Mouse (Mus musculus) liver, postnatal 0 days (tissue): ENCODE measurements around the gene Dnajb11. TPM values are rescaled to one million over a fixed set of nuclear protein-coding genes. Genes with fewer than 3 reads are reported as not detected.

ENCODE experiments used
- ATAC-seq: fragments of 200-750 bp; cut with Nextera tagmentation; 2 replicates; pipeline ENCODE4 v1.8.0; 2017; ENCODE audit warnings: mild to moderate bottlenecking, moderate library complexity
- DNase-seq: peaks from one replicate; pipeline ENCODE4 v3.0.0-alpha.2; 2016
- H3K27ac ChIP-seq: fragments of 300-500 bp; sonication (generic); 2 replicates; pipeline ENCODE4 v1.5.1; 2014; ENCODE audit warnings: antibody characterized with exemption, moderate library complexity, mild to moderate bottlenecking, low read depth
- H3K27me3 ChIP-seq: fragments of 300-500 bp; sonication (generic); 2 replicates; pipeline ENCODE4 v1.6.1; 2014; ENCODE audit warnings: low read length, control low read depth, mixed read lengths; ENCODE audit not compliant: insufficient read depth
- H3K36me3 ChIP-seq: fragments of 300-500 bp; sonication (generic); replicated peaks from 2 replicates; pipeline ENCODE4 v1.6.1; 2014; ENCODE audit warnings: mild to moderate bottlenecking, control low read depth, low read length, moderate library complexity, mixed read lengths; ENCODE audit not compliant: insufficient read depth
- H3K4me1 ChIP-seq: fragments of 300-500 bp; sonication (generic); 2 replicates; pipeline ENCODE4 v1.6.1; 2014; ENCODE audit warnings: antibody characterized with exemption, mild to moderate bottlenecking, control low read depth; ENCODE audit not compliant: insufficient read depth
- H3K4me2 ChIP-seq: fragments of 300-500 bp; sonication (generic); 2 replicates; pipeline ENCODE4 v1.6.1; 2014; ENCODE audit warnings: low read depth, mild to moderate bottlenecking, low read length, moderate library complexity, mixed read lengths
- H3K4me3 ChIP-seq: fragments of 300-500 bp; sonication (generic); 2 replicates; pipeline ENCODE4 v1.5.1; 2014; ENCODE audit warnings: low read depth, low read length
- H3K9ac ChIP-seq: fragments of 300-500 bp; sonication (generic); replicated peaks from 2 replicates; pipeline ENCODE4 v1.6.1; 2014; ENCODE audit warnings: mild to moderate bottlenecking, moderate library complexity
- H3K9me3 ChIP-seq: fragments of 300-500 bp; sonication (generic); 2 replicates; pipeline ENCODE4 v1.6.1; 2016; ENCODE audit warnings: mild to moderate bottlenecking, control low read depth, low read length, mixed read lengths
- CTCF ChIP-seq: sonication (generic); IDR thresholded peaks from 2 replicates; pipeline ENCODE4 v1.5.1; 2016; ENCODE audit warnings: antibody characterized with exemption, low read depth
- EP300 ChIP-seq: IDR thresholded peaks from 2 replicates; pipeline ENCODE4 v1.6.1; 2016; ENCODE audit warnings: antibody characterized with exemption, low read depth, mild to moderate bottlenecking
- WGBS: fragments of 180-500 bp; shearing (Covaris S2); extraction: QIAGEN DNeasy Blood & Tissue Kit; methylation state at CpG from one replicate; pipeline ENCODE4 v1.1.7; 2014; ENCODE audit not compliant: insufficient replicate concordance; 5-methylcytosine and 5-hydroxymethylcytosine counted together
- polyA plus RNA-seq: library from polyadenylated mRNA; unstranded; fragments of >200 nt; fragmentation: Nextera tagmentation; extraction: Ambion mirVana; gene quantifications from 2 replicates; pipeline ENCODE4 v1.2.1, GENCODE M21; 2015

Gene Dnajb11
- polyA plus RNA-seq, 1 experiment from 2014 or later, result 48.9 TPM

DNA sequence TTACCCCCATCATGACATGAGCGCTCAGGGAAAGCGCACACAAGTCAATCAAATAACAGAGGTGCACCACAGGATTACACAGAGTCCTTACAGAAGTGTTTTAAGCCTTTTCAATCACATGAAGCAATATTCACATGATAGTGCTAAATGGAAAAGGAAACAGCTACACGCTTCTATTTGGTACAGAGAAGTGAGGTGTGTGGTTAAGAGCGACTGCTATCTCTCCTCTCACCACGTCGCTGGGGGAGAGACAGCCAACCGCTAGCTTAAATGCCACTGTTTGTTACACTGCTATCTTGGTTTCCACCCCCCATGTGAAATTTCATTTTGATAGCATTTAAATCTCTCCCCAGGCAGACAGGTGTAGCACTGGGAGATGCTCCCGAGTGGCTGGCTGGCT is 32.1 kb downstream of the Dnajb11 start:
- H3K4me1 ChIP-seq, result peaks cover 23% of the 10 kb centered on the region
- no peaks in the 10 kb centered on the region for H3K27me3 ChIP-seq
- H3K9ac ChIP-seq, result peak overlapping the region; percentile 47; the same call in 1 of the 2 replicates
- no peaks in the 10 kb centered on the region for H3K9me3 ChIP-seq
- TF ChIP-seq EP300 (no peak), CTCF (no peak)
- DNase-seq (no peak), ATAC-seq (no peak)
- no peaks in the 10 kb centered on the region for H3K36me3 ChIP-seq
- no peak overlapping the region for H3K4me3 ChIP-seq
- WGBS, result 61% methylated on average over 8 of the region's 8 CpGs
- H3K27ac ChIP-seq, result peak overlapping the region; percentile 98
- no peak overlapping the region for H3K4me2 ChIP-seq

DNA sequence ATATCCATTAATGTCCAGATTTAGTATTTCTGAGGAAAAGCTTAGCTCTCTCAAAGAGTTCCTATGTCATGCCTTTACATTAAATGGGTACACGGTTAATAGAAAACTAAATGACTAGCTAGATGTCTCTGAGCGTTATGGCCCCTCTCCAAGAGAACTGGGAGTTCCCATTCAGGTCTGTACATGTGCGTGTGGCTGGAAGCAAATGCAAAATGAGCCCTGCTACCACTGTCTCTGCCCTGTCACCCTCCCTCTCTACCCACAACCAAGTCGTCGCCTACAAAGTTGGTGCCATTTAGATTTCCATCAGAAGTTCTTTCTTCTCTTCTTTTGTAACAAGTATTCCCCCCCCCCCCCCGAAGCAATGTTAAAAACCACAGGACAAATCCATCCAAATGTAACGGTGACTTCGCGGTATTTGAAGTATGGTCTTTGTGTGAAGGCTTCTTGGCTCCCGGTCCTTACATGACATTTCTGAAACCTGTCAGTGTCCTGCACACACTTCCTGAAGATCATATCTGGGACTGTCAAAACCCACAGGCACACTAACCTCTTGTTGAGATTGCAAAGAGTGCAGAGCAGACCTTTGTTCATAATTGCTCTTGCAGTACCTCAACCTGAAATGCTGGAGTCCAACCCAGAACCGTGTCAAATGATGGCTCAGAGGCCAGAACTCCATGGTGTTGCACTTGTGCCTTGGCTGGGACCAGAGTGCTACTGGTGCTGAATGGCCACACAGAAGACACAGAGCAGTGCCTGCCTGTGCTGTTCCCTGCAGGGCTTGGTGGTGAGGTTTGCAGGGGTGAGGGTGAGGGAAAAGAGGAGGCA is 33.3 kb downstream of the Dnajb11 start, which contains the start of gene Ahsg:
Ahsg (plus strand) TSS at position 595 of the 828 bp plus-strand sequence.
- peaks cover 17% of the 10 kb centered on the region for H3K4me1 ChIP-seq
- H3K36me3 ChIP-seq, result no peaks in the 10 kb centered on the region; the same call in 1 of the 2 replicates
- peak within 1 kb of the TSS; percentile 34 for H3K4me3 ChIP-seq
- peak within 1 kb of the TSS; percentile 57 for H3K9ac ChIP-seq
- ATAC-seq (peak; percentile 9), DNase-seq (no peak)
- peak within 1 kb of the TSS; percentile 55 for H3K4me2 ChIP-seq
- peak within 1 kb of the TSS; percentile 98 for H3K27ac ChIP-seq
- no peak for TF ChIP-seq CTCF
- TF ChIP-seq EP300, result no peak
- no peaks in the 10 kb centered on the region for H3K27me3 ChIP-seq
- 33% methylated on average over 11 of the region's 11 CpGs for WGBS
- H3K9me3 ChIP-seq, result no peaks in the 10 kb centered on the region

DNA sequence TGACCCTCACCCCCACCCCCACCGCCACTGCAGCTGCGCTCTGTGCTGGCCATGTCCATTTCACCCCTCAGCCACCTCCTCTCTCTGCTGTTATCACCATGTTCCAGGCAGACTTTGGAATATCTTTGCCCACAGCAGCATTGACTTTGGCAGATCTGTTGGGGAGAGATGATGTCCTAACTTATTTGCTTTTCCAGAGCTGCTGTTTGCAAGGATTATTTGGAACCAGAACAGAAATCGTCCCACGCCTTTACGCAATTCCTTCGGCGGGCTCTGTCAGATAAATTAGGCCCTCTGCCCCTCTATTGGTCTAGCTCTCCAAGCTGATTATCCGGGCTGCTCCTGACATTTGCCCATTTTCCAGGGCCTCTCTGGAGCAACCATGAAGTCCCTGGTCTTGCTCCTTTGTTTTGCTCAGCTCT is 34.1 kb downstream of the Dnajb11 start:
- Histone ChIP-seq H3K4me3 (peak overlapping the region; percentile 34), H3K4me2 (peak overlapping the region; percentile 55), H3K36me3 (no peaks in the 10 kb centered on the region; the same call in 1 of the 2 replicates), H3K27ac (peak overlapping the region; percentile 98), H3K9me3 (no peaks in the 10 kb centered on the region), H3K27me3 (no peaks in the 10 kb centered on the region), H3K9ac (peak overlapping the region; percentile 57), H3K4me1 (peaks cover 15% of the 10 kb centered on the region)
- peak; percentile 89 for TF ChIP-seq EP300
- TF ChIP-seq CTCF, result no peak
- ATAC-seq (peak; percentile 79), DNase-seq (peak; percentile 73)
- WGBS, result 57% methylated on average over 8 of the region's 8 CpGs

DNA sequence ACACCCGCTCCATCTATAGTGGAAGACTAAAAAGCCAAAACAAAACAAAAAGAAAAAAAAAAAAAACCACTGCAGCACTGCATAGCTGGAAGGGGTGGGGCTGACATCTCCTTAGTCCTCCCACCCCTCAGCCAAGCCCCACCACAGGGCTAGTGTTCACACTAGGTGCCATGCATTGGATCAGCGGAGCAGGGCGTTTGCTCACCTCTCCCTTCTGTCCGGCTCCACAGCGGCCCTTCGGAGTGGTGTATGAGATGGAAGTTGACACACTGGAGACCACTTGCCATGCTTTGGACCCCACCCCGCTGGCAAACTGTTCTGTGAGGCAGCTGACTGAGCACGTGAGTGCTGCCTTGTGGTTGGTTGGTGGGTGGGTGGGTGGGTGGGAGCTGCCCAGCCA is 36.5 kb downstream of the Dnajb11 start:
- no peak overlapping the region for H3K4me2 ChIP-seq
- H3K4me1 ChIP-seq, result peaks cover 15% of the 10 kb centered on the region
- DNase-seq (peak; percentile 73), ATAC-seq (peak; percentile 7; the same call in 1 of the 2 replicates)
- no peak for TF ChIP-seq EP300
- TF ChIP-seq CTCF, result no peak
- no peak overlapping the region for H3K4me3 ChIP-seq
- 54% methylated on average over 8 of the region's 8 CpGs for whole genome bisulfite sequencing
- no peaks in the 10 kb centered on the region; the same call in 1 of the 2 replicates for H3K36me3 ChIP-seq
- H3K27me3 ChIP-seq, result no peaks in the 10 kb centered on the region
- H3K9me3 ChIP-seq, result no peaks in the 10 kb centered on the region
- H3K27ac ChIP-seq, result peak overlapping the region; percentile 98
- no peak overlapping the region for H3K9ac ChIP-seq

DNA sequence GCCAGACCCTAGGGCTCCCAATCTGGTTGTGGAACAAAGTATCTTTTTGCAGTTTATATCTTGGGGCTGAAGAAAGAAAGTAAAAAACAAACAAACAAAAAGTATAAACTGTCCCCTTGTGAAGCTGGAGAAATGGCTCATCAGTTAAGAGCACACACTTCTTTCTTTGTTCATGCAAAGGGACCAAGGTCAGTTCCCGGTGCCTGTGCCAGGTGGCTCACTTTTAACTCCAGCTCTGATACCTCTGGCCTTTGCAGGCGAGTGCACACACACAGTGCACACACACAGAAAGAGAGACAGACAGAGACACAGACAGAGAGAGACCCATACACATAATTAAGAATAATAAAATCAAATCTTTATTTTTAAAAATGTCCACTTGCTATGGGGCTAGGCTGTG is 39.0 kb downstream of the Dnajb11 start:
- no peak for ATAC-seq
- H3K27ac ChIP-seq, result peak overlapping the region; percentile 98

DNA sequence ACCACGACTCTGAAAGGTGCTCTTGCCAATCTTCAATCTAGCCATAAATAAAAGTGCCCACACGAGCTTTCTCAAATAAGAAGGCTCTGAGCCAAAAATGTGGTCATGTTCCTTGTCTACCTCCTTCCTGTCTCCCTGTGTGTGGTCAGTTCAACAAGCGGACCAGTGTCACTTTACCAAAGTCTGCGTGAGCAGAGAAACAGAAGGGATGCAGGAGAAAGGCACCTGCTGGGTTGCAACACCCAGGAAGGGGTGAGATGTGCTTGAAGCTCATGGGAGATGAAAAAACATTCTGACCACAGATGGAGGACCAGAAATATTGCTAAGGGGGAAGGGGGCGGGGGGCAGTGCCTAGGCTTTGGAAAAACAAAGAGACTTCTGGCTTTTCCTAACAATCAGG is 41.7 kb downstream of the Dnajb11 start:
- no peak overlapping the region for H3K4me3 ChIP-seq
- H3K9me3 ChIP-seq, result no peaks in the 10 kb centered on the region
- H3K36me3 ChIP-seq, result no peaks in the 10 kb centered on the region; the same call in 1 of the 2 replicates
- no peak overlapping the region for H3K4me2 ChIP-seq
- no peak overlapping the region for H3K9ac ChIP-seq
- ATAC-seq (peak; percentile 53), DNase-seq (peak; percentile 75)
- WGBS, result 32% methylated on average over 5 of the region's 5 CpGs
- peak overlapping the region; percentile 82 for H3K27ac ChIP-seq
- no peaks in the 10 kb centered on the region for H3K4me1 ChIP-seq
- peak; percentile 29; the same call in 1 of the 2 replicates for TF ChIP-seq EP300
- no peak for TF ChIP-seq CTCF
- no peaks in the 10 kb centered on the region for H3K27me3 ChIP-seq

More for the DNA sequence above, 39.0 kb downstream of the Dnajb11 start:
- H3K9ac ChIP-seq, result no peak overlapping the region
- H3K27me3 ChIP-seq, result no peaks in the 10 kb centered on the region
- H3K9me3 ChIP-seq, result no peaks in the 10 kb centered on the region
- 50% methylated on average over 2 of the region's 2 CpGs for WGBS
- H3K4me3 ChIP-seq, result no peak overlapping the region
- no peaks in the 10 kb centered on the region for H3K4me1 ChIP-seq
- H3K36me3 ChIP-seq, result no peaks in the 10 kb centered on the region; the same call in 1 of the 2 replicates
- no peak for TF ChIP-seq CTCF
- no peak for TF ChIP-seq EP300
- H3K4me2 ChIP-seq, result no peak overlapping the region
- no peak for DNase-seq
